Mouse (Mus musculus) megakaryocyte progenitor cell, adult 5-6 weeks (primary cell): ENCODE measurements at regions not wholly inside any gene's neighbourhood (a gene's known extent, or its start where the extent isn't known, plus 50 kb on each side); places are given as distances from the start of the nearest gene placed in this dataset.
A peak's percentile ranks its signal among the peaks of the same experiment; 100 is the strongest.

ENCODE experiments used
- ATAC-seq: replicated peaks from 2 replicates; pipeline ENCODE4 v1.8.0; 2016; ENCODE audit warnings: mild to moderate bottlenecking, moderate TSS enrichment, inconsistent platforms; ENCODE audit not compliant: poor library complexity

GRCm38 (mm10) chr9:115361191-115361590, 51.0 kb upstream of the Stt3b start:
- 0 out of 2 replicates have a peak, but pooled peaks have one; percentile 17 for ATAC-seq

GRCm38 (mm10) chr9:115361881-115362280, 51.7 kb upstream of the Stt3b start:
- no peak for ATAC-seq

- ATAC-seq: no peak
Observed at GRCm38 (mm10) chr9:115362486-115362885, 52.3 kb upstream of the Stt3b start.

- 0 out of 2 replicates have a peak, but pooled peaks have one; percentile 25 for ATAC-seq
Observed at GRCm38 (mm10) chr9:115364919-115365861, 55.0 kb upstream of the Stt3b start.

GRCm38 (mm10) chr9:115367808-115368207, 57.6 kb upstream of the Stt3b start:
- peak; percentile 68 for ATAC-seq

GRCm38 (mm10) chr9:115380276-115380675, 70.1 kb upstream of the Stt3b start:
- ATAC-seq: no peak

GRCm38 (mm10) chr9:115382824-115383475, 72.7 kb upstream of the Stt3b start:
- ATAC-seq: no peak

- ATAC-seq: no peak
Observed at GRCm38 (mm10) chr9:115383935-115384334, 73.7 kb upstream of the Stt3b start.

- no peak for ATAC-seq
Observed at GRCm38 (mm10) chr9:115384345-115384744, 74.1 kb upstream of the Stt3b start.

GRCm38 (mm10) chr9:115387471-115388360, 77.5 kb upstream of the Stt3b start:
- ATAC-seq: peak; percentile 70

GRCm38 (mm10) chr9:115388361-115388759, 78.1 kb upstream of the Stt3b start:
- no peak for ATAC-seq

GRCm38 (mm10) chr9:115389082-115389481, 78.9 kb upstream of the Stt3b start:
- no peak for ATAC-seq

- peak; percentile 41 for ATAC-seq
Observed at GRCm38 (mm10) chr9:115390880-115391281, 80.7 kb upstream of the Stt3b start.

- peak; percentile 57 for ATAC-seq
Observed at GRCm38 (mm10) chr9:115395511-115395910, 85.3 kb upstream of the Stt3b start.

- no peak for ATAC-seq
Observed at GRCm38 (mm10) chr9:115400461-115400860, 90.2 kb upstream of the Stt3b start.

- no peak for ATAC-seq
Observed at GRCm38 (mm10) chr9:115401405-115402151, 91.4 kb upstream of the Stt3b start.

- no peak for ATAC-seq
Observed at GRCm38 (mm10) chr9:115402661-115403060, 92.4 kb upstream of the Stt3b start.

- no peak for ATAC-seq
Observed at GRCm38 (mm10) chr9:115403354-115403968, 93.2 kb upstream of the Stt3b start.

- no peak for ATAC-seq
Observed at GRCm38 (mm10) chr9:115407901-115408470, 97.8 kb upstream of the Stt3b start.
